Mouse (Mus musculus) hindbrain, postnatal 0 days (tissue): ENCODE data around the gene Tmcc3. TPM values are rescaled to one million over a fixed set of nuclear protein-coding genes. Genes with fewer than 3 reads are reported as not detected.
A peak's percentile ranks its signal among the peaks of the same experiment; 100 is the strongest.

Source experiments
- ATAC-seq: fragments of 200-750 bp; cut with Nextera tagmentation; 2 replicates; pipeline ENCODE4 v1.8.0; 2017; ENCODE audit warnings: mild to moderate bottlenecking, moderate TSS enrichment, moderate library complexity
- DNase-seq: peaks from one replicate; pipeline ENCODE4 v3.0.0-alpha.2; 2015; ENCODE audit warnings: low spot score
- H3K27ac ChIP-seq: fragments of 300-500 bp; sonication (generic); 2 replicates; pipeline ENCODE4 v1.5.1; 2014; ENCODE audit warnings: mild to moderate bottlenecking
- H3K27me3 ChIP-seq: fragments of 300-500 bp; sonication (generic); 2 replicates; pipeline ENCODE4 v1.6.1; 2014; ENCODE audit warnings: low read length, mixed read lengths; ENCODE audit not compliant: insufficient read depth
- H3K36me3 ChIP-seq: fragments of 300-500 bp; sonication (generic); 2 replicates; pipeline ENCODE4 v1.6.1; 2014; ENCODE audit warnings: low read length, mixed read lengths; ENCODE audit not compliant: insufficient read depth
- H3K4me1 ChIP-seq: fragments of 300-500 bp; sonication (generic); 2 replicates; pipeline ENCODE4 v1.6.1; 2014; ENCODE audit warnings: antibody characterized with exemption, low read length, mixed read lengths; ENCODE audit not compliant: insufficient read depth
- H3K4me2 ChIP-seq: fragments of 300-500 bp; sonication (generic); 2 replicates; pipeline ENCODE4 v1.6.1; 2014; ENCODE audit warnings: low read depth, mild to moderate bottlenecking, low read length, moderate library complexity, mixed read lengths
- H3K4me3 ChIP-seq: fragments of 300-500 bp; sonication (generic); 2 replicates; pipeline ENCODE4 v1.5.1; 2014; ENCODE audit warnings: low read length
- H3K9ac ChIP-seq: fragments of 300-500 bp; sonication (generic); replicated peaks from 2 replicates; pipeline ENCODE4 v1.6.1; 2014; ENCODE audit warnings: mild to moderate bottlenecking, low read length, moderate library complexity, mixed read lengths
- H3K9me3 ChIP-seq: fragments of 300-500 bp; sonication (generic); 2 replicates; pipeline ENCODE4 v1.6.1; 2016; ENCODE audit warnings: low read length, mixed read lengths
- CTCF ChIP-seq: IDR thresholded peaks from 2 replicates; pipeline ENCODE4 v1.5.1; 2016; ENCODE audit warnings: antibody characterized with exemption, control low read depth, low read depth
- WGBS: fragments of 180-500 bp; shearing (Covaris S2); extraction: QIAGEN DNeasy Blood & Tissue Kit; methylation state at CpG from one replicate; pipeline ENCODE4 v1.1.7; 2014; 5-methylcytosine and 5-hydroxymethylcytosine counted together
- polyA plus RNA-seq: library from polyadenylated mRNA; unstranded; fragments of >200 nt; fragmentation: Nextera tagmentation; extraction: Ambion mirVana; gene quantifications from 2 replicates; pipeline ENCODE4 v1.2.1, GENCODE M21; 2015
- total RNA-seq: library from RNA; depleted of rRNA; stranded (reverse); fragments of >200 nt; gene quantifications from 2 replicates; pipeline ENCODE4 v1.2.3, GENCODE M21; 2014

The Tmcc3 gene
- total and polyA plus RNA-seq, 2 experiments from 2014 or later = 9.7 to 15.3 TPM

- 76% methylated on average over 13 of the region's 13 CpGs for WGBS
- ATAC-seq (no peak), DNase-seq (no peak)
- TF ChIP-seq CTCF = no peak
- H3K4me3 ChIP-seq = no peak overlapping the region
- H3K27ac ChIP-seq = no peak overlapping the region
- H3K9ac ChIP-seq = no peak overlapping the region
- no peaks in the 10 kb centered on the region for H3K36me3 ChIP-seq
- no peaks in the 10 kb centered on the region for H3K27me3 ChIP-seq
- H3K4me2 ChIP-seq = no peak overlapping the region
- no peaks in the 10 kb centered on the region for H3K4me1 ChIP-seq
- H3K9me3 ChIP-seq = no peaks in the 10 kb centered on the region
Measured at GRCm38 (mm10) chr10:94574451-94575333, 262.9 kb downstream of the Tmcc3 start.

GRCm38 (mm10) chr10:94575958-94576357 lies 264.2 kb downstream of the Tmcc3 start:
- H3K27ac ChIP-seq = no peak overlapping the region
- 45% methylated on average over 8 of the region's 8 CpGs for WGBS
- H3K9ac ChIP-seq = no peak overlapping the region
- no peaks in the 10 kb centered on the region for H3K9me3 ChIP-seq
- no peaks in the 10 kb centered on the region for H3K4me1 ChIP-seq
- no peak for TF ChIP-seq CTCF
- peak; percentile 20 for DNase-seq
- no peak overlapping the region for H3K4me2 ChIP-seq
- no peak overlapping the region for H3K4me3 ChIP-seq
- H3K27me3 ChIP-seq = no peaks in the 10 kb centered on the region
- peak; percentile 27; the same call in 1 of the 2 replicates for ATAC-seq
- no peaks in the 10 kb centered on the region for H3K36me3 ChIP-seq

- ATAC-seq (no peak), DNase-seq (no peak)
- Histone ChIP-seq H3K4me1 (0 out of 2 replicates have a peak, but pooled peaks cover under 1% of the 10 kb centered on the region), H3K4me3 (no peak overlapping the region), H3K36me3 (no peaks in the 10 kb centered on the region), H3K27ac (no peak overlapping the region), H3K27me3 (no peaks in the 10 kb centered on the region), H3K9ac (no peak overlapping the region), H3K4me2 (no peak overlapping the region), H3K9me3 (no peaks in the 10 kb centered on the region)
- no peak for TF ChIP-seq CTCF
- 90% methylated on average over 15 of the region's 15 CpGs for WGBS
Measured at GRCm38 (mm10) chr10:94578870-94579269, 267.1 kb downstream of the Tmcc3 start.

- Histone ChIP-seq H3K9me3 (no peaks in the 10 kb centered on the region), H3K27ac (no peak overlapping the region), H3K27me3 (no peaks in the 10 kb centered on the region), H3K4me1 (peaks cover 10% of the 10 kb centered on the region), H3K9ac (no peak overlapping the region), H3K36me3 (no peaks in the 10 kb centered on the region), H3K4me3 (no peak overlapping the region), H3K4me2 (no peak overlapping the region)
- 88% methylated on average over 3 of the region's 3 CpGs for WGBS
- no peak for ATAC-seq
- 0 out of 2 replicates have a peak, but pooled peaks have one; percentile 12 for TF ChIP-seq CTCF
- DNase-seq = no peak
Measured at GRCm38 (mm10) chr10:94581384-94581783, 269.6 kb downstream of the Tmcc3 start.

GRCm38 (mm10) chr10:94583714-94584113 lies 272.0 kb downstream of the Tmcc3 start:
- Histone ChIP-seq H3K4me1 (peaks cover 10% of the 10 kb centered on the region), H3K36me3 (peaks cover 5% of the 10 kb centered on the region; the same call in 1 of the 2 replicates), H3K27ac (no peak overlapping the region), H3K4me2 (no peak overlapping the region), H3K9ac (no peak overlapping the region), H3K27me3 (no peaks in the 10 kb centered on the region), H3K4me3 (no peak overlapping the region), H3K9me3 (no peaks in the 10 kb centered on the region)
- WGBS = 76% methylated on average over 4 of the region's 4 CpGs
- DNase-seq (no peak), ATAC-seq (no peak)
- no peak for TF ChIP-seq CTCF

GRCm38 (mm10) chr10:94584851-94585359 lies 273.2 kb downstream of the Tmcc3 start:
- DNase-seq (peak; percentile 65), ATAC-seq (peak; percentile 75)
- peak overlapping the region; percentile 40; the same call in 1 of the 2 replicates for H3K4me2 ChIP-seq
- no peaks in the 10 kb centered on the region for H3K27me3 ChIP-seq
- peaks cover 5% of the 10 kb centered on the region; the same call in 1 of the 2 replicates for H3K36me3 ChIP-seq
- peak; percentile 23; the same call in 1 of the 2 replicates for TF ChIP-seq CTCF
- H3K9me3 ChIP-seq = no peaks in the 10 kb centered on the region
- H3K4me1 ChIP-seq = peaks cover 10% of the 10 kb centered on the region
- WGBS = 16% methylated on average over 17 of the region's 17 CpGs
- H3K4me3 ChIP-seq = no peak overlapping the region
- no peak overlapping the region for H3K9ac ChIP-seq
- peak overlapping the region; percentile 55 for H3K27ac ChIP-seq
